Mouse (Mus musculus) liver, embryonic 16.5 days (tissue): ENCODE data around the gene Gpr171. TPM values are rescaled to one million over a fixed set of nuclear protein-coding genes. Genes with fewer than 3 reads are reported as not detected.
"Not testable (repeated sequence)": the region's sequence is repeated elsewhere in the genome, so short reads cannot be mapped to it uniquely, and the experiment has no call there.

Experiments used
- ATAC-seq: fragments of 200-750 bp; cut with Nextera tagmentation; 2 replicates; pipeline ENCODE4 v1.8.0; 2017; ENCODE audit warnings: low read depth, mild to moderate bottlenecking, moderate number of reproducible peaks, moderate library complexity
- H3K27ac ChIP-seq: fragments of 300-500 bp; sonication (generic); 2 replicates; pipeline ENCODE4 v1.5.1; 2014; ENCODE audit warnings: mild to moderate bottlenecking, low read length
- H3K27me3 ChIP-seq: fragments of 300-500 bp; sonication (generic); 2 replicates; pipeline ENCODE4 v1.6.1; 2014; ENCODE audit warnings: low read depth, low read length, mixed read lengths; ENCODE audit not compliant: control insufficient read depth, insufficient read depth
- H3K36me3 ChIP-seq: fragments of 300-500 bp; sonication (generic); 2 replicates; pipeline ENCODE4 v1.6.1; 2014; ENCODE audit warnings: mild to moderate bottlenecking; ENCODE audit not compliant: control insufficient read depth, insufficient read depth
- H3K4me1 ChIP-seq: fragments of 300-500 bp; sonication (generic); 2 replicates; pipeline ENCODE4 v1.6.1; 2014; ENCODE audit warnings: low read depth, low read length, mixed read lengths; ENCODE audit not compliant: control insufficient read depth
- H3K4me2 ChIP-seq: fragments of 300-500 bp; sonication (generic); 2 replicates; pipeline ENCODE4 v1.6.1; 2014; ENCODE audit warnings: low read depth, low read length, mixed read lengths
- H3K4me3 ChIP-seq: fragments of 300-500 bp; sonication (generic); 2 replicates; pipeline ENCODE4 v1.5.1; 2014; ENCODE audit warnings: low read depth, mild to moderate bottlenecking, low read length
- H3K9ac ChIP-seq: fragments of 300-500 bp; sonication (generic); 2 replicates; pipeline ENCODE4 v1.6.1; 2014; ENCODE audit warnings: low read depth, low read length
- H3K9me3 ChIP-seq: fragments of 300-500 bp; sonication (generic); replicated peaks from 2 replicates; pipeline ENCODE4 v1.6.1; 2016; ENCODE audit warnings: low read length; ENCODE audit not compliant: control insufficient read depth
- WGBS: fragments of 180-500 bp; shearing (Covaris S2); extraction: QIAGEN DNeasy Blood & Tissue Kit; methylation state at CpG from one replicate; pipeline ENCODE4 v1.1.7; 2014; ENCODE audit not compliant: insufficient replicate concordance; 5-methylcytosine and 5-hydroxymethylcytosine counted together
- polyA plus RNA-seq: library from polyadenylated mRNA; unstranded; fragments of >200 nt; fragmentation: Nextera tagmentation; extraction: Ambion mirVana; gene quantifications from 2 replicates; pipeline ENCODE4 v1.2.1, GENCODE M21; 2015

The Gpr171 gene
- polyA plus RNA-seq, 1 experiment from 2014 or later: 0.73 TPM

- H3K4me3 ChIP-seq: no peak overlapping the region
- no peaks in the 10 kb centered on the region for H3K27me3 ChIP-seq
- H3K9me3 ChIP-seq: no peaks in the 10 kb centered on the region
- H3K9ac ChIP-seq: no peak overlapping the region
- no peak for ATAC-seq
- H3K4me2 ChIP-seq: no peak overlapping the region
- no peaks in the 10 kb centered on the region; the same call in 1 of the 2 replicates for H3K4me1 ChIP-seq
- H3K27ac ChIP-seq: no peak overlapping the region
- 25% methylated on average over 10 of the region's 10 CpGs for WGBS
- H3K36me3 ChIP-seq: no peaks in the 10 kb centered on the region
Observed at GRCm38 (mm10) chr3:59098540-59098939, 3.1 kb downstream of the Gpr171 start.

- Histone ChIP-seq H3K9me3 (no peaks in the 10 kb centered on the region), H3K4me2 (no peak overlapping the region), H3K27me3 (no peaks in the 10 kb centered on the region), H3K36me3 (no peaks in the 10 kb centered on the region), H3K9ac (no peak overlapping the region), H3K27ac (no peak overlapping the region), H3K4me3 (no peak overlapping the region), H3K4me1 (no peaks in the 10 kb centered on the region; the same call in 1 of the 2 replicates)
- WGBS: 53% methylated on average over 6 of the region's 6 CpGs
- peak; percentile 84 for ATAC-seq
Observed at GRCm38 (mm10) chr3:59097421-59097820, 4.2 kb downstream of the Gpr171 start.

DNA sequence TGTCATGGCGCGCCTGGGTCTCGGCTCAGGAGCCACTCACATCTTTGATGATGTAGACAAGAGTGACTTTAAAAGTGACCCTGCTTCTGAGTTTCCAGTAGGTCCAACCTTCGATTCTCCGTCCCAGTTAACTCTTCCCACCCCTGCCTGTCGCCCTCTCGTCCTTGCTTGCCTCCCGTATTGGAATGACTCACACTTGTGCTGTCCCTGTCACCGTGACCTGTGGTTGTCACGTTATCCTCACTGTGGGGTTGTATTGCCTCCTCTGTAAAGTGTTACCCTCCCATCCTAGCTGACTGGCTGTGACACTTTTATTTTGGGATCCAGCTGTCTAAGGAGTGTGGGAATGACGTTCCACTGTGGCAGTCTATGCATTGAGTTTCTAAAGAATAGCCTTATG lies 8.9 kb downstream of the Gpr171 start:
- Histone ChIP-seq H3K9me3 (no peaks in the 10 kb centered on the region), H3K4me3 (no peak overlapping the region), H3K27ac (no peak overlapping the region), H3K27me3 (no peaks in the 10 kb centered on the region), H3K4me1 (no peaks in the 10 kb centered on the region; the same call in 1 of the 2 replicates), H3K4me2 (no peak overlapping the region), H3K36me3 (no peaks in the 10 kb centered on the region), H3K9ac (no peak overlapping the region)
- ATAC-seq: no peak
- WGBS: 67% methylated on average over 11 of the region's 11 CpGs

DNA sequence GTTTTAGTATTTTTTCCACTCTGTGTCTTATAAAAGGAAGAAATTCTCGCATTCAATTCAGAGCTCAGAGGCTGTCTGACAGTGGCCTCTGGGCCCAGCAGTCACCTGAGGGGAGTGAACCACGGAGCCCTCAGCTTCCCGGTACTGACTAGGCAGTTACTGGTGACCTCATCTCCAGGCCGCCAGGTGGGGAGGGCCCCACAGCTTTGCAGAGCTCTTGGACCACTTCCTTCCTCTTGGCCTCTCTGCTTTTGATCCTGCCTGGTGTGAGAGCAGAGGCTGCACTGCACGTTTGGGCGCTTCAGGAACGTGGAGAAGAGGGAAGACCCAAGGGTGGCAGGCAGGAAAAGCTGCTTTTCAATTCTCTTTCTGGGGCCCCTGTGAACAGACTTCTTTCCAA lies 20.7 kb downstream of the Gpr171 start:
- Histone ChIP-seq H3K9ac (no peak overlapping the region), H3K4me3 (no peak overlapping the region), H3K36me3 (no peaks in the 10 kb centered on the region), H3K27ac (no peak overlapping the region), H3K9me3 (no peaks in the 10 kb centered on the region), H3K4me2 (no peak overlapping the region), H3K4me1 (no peaks in the 10 kb centered on the region), H3K27me3 (no peaks in the 10 kb centered on the region)
- ATAC-seq: no peak; the same call in 1 of the 2 replicates
- WGBS: 9% methylated on average over 7 of the region's 7 CpGs

DNA sequence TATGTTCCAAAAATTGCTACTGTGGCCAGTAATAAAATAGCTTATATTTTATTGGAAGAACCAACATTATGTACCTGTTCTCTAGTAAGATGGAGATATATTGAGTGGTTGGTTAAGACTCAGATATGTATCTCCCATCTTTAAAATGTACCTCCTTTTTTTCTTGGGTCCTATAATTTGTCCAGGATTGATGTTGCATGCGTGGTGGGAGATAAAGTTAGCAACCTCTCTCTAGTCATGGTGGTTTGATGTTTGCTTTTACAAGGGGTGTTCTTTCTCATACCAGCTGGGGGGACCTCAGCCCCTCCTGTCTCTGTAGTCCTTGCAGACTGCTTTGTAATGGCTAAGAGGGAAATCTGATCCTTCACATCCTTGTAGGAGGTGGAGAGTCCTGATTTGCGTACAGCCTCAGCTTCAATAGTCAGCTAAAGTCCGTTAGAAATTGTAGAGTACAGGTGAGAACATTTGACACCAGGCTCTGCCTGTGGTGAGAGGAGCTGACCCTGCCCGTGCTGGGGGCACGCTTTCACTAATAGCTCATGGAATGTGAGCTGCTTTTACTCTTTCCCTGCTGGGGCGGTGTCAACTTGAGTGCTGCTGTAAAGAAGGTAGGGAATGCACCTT lies 21.2 kb downstream of the Gpr171 start:
- Histone ChIP-seq H3K4me1 (no peaks in the 10 kb centered on the region), H3K9ac (no peak overlapping the region), H3K36me3 (no peaks in the 10 kb centered on the region), H3K4me3 (no peak overlapping the region), H3K4me2 (no peak overlapping the region), H3K27ac (no peak overlapping the region), H3K9me3 (no peaks in the 10 kb centered on the region), H3K27me3 (no peaks in the 10 kb centered on the region)
- WGBS: 32% methylated on average over 6 of the region's 6 CpGs
- no peak for ATAC-seq

- Histone ChIP-seq H3K27me3 (no peaks in the 10 kb centered on the region), H3K9ac (no peak overlapping the region), H3K9me3 (no peaks in the 10 kb centered on the region), H3K36me3 (no peaks in the 10 kb centered on the region), H3K4me1 (no peaks in the 10 kb centered on the region), H3K4me3 (no peak overlapping the region), H3K4me2 (no peak overlapping the region), H3K27ac (no peak overlapping the region)
- ATAC-seq: no peak
- WGBS: 16% methylated on average over 4 of the region's 4 CpGs
Observed at GRCm38 (mm10) chr3:59079327-59079726, 22.3 kb downstream of the Gpr171 start.

DNA sequence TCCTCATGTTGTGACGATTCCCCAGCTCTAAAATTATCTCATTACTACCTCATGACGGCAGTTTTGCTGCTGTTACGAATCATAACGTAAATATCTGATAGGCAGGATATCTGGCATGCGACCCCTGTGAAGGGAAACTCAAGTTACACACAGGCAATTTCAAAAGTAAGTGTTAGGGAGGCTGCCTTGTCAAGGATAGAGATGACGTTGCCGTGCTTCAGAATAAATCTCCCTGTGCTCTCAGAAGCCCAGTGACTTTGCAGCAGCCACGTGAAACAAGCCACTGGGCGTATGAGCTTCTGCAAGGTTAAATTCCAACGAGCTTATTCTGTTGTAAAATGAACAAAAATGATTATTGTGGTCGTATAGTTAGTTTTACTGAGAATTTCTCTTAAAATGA lies 23.0 kb downstream of the Gpr171 start:
- no peak overlapping the region for H3K9ac ChIP-seq
- no peak overlapping the region for H3K27ac ChIP-seq
- H3K27me3 ChIP-seq: no peaks in the 10 kb centered on the region
- ATAC-seq: no peak
- no peaks in the 10 kb centered on the region for H3K9me3 ChIP-seq
- no peaks in the 10 kb centered on the region for H3K36me3 ChIP-seq
- H3K4me2 ChIP-seq: no peak overlapping the region
- 61% methylated on average over 11 of the region's 11 CpGs for WGBS
- no peaks in the 10 kb centered on the region for H3K4me1 ChIP-seq
- no peak overlapping the region for H3K4me3 ChIP-seq

- ATAC-seq: no peak
- Histone ChIP-seq H3K4me1 (no peaks in the 10 kb centered on the region), H3K9ac (no peak overlapping the region), H3K4me2 (no peak overlapping the region), H3K4me3 (no peak overlapping the region), H3K36me3 (no peaks in the 10 kb centered on the region), H3K9me3 (no peaks in the 10 kb centered on the region), H3K27me3 (no peaks in the 10 kb centered on the region), H3K27ac (no peak overlapping the region)
- WGBS: 40% methylated on average over 4 of the region's 4 CpGs
Observed at GRCm38 (mm10) chr3:59077278-59077677, 24.3 kb downstream of the Gpr171 start.

DNA sequence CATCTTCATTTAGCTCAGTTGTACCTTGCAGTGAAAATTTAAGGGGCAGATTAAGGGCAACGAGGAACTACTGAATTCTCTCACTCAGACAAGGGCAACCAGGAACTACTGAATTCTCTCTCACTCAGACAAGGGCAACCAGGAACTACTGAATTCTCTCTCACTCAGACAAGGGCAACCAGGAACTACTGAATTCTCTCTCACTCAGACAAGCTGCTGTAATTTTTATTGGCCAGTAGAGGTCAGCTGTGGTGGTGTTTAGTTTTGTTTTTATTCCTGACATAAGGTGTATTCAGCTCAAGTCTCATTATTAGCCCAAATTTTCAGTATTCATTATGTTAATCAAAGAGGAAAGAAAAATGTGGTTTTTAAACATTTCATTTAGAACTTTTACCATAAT lies 32.5 kb downstream of the Gpr171 start:
- H3K9me3 ChIP-seq, H3K4me3 ChIP-seq, H3K27ac ChIP-seq, H3K4me2 ChIP-seq, H3K9ac ChIP-seq, H3K4me1 ChIP-seq, H3K27me3 ChIP-seq, H3K36me3 ChIP-seq, ATAC-seq: not testable (repeated sequence)
- 22% methylated on average over 1 of the region's 1 CpGs for WGBS
